Mouse (Mus musculus) bone marrow macrophage, adult 2 months (primary cell): Measurements from ENCODE around the gene Jade2.

ENCODE experiments used
- CTCF ChIP-seq: IDR thresholded peaks from 2 replicates; pipeline ENCODE4 v1.5.1; 2012; ENCODE audit warnings: low read depth, mild to moderate bottlenecking, low read length, moderate library complexity
- POLR2A ChIP-seq: IDR thresholded peaks from 2 replicates; pipeline ENCODE4 v1.6.1; 2012; ENCODE audit warnings: mild to moderate bottlenecking, low read depth, low read length, borderline replicate concordance

DNA sequence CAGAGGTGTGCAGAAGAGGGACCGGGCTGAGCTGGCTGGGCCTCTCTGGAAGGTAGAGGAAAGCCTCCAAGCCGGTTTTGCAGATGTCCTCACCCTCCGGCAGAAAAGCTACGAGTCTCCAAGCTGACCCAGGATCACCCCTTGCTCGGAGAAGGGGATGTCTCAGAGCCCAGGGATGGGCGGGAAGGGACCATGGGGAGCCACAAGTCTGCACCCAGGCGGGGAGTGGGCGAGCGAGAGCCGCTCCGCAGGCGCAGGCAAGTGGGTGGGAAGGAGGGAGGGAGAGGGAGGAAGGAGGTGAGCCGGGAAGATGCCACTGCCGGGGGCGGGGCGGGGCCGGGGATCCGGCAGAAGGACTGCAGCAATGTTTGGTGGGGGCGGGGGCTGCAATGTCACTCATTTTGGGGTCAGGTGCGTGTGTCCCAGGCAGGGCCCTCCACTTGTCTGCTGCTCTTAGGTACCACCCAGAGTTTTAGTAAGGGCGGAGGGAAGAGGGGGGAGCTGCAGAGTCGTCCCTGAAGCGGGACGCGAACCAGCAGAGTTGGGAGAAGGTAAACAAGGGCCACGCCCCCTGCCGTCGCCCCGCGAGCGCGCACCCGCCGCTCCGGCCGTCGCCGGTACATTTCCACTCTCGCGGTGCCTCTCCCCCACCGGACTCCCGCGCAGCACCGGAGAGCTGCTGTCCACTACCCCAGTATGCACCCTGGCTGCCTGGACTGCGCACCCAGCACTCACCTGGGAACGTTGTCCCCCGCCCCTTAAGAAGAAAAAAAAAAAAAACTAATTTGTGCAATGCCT lies 1.4 kb downstream of the Jade2 start:
- TF ChIP-seq POLR2A, result no peak
- TF ChIP-seq CTCF, result no peak
